Mouse (Mus musculus) right cerebral cortex, postnatal 4 days (tissue): ENCODE results near the gene Pcdh9.

Experiments
- DNase-seq: peaks from one replicate; pipeline ENCODE4 v3.0.0-alpha.2; 2022

The Pcdh9 gene

DNA sequence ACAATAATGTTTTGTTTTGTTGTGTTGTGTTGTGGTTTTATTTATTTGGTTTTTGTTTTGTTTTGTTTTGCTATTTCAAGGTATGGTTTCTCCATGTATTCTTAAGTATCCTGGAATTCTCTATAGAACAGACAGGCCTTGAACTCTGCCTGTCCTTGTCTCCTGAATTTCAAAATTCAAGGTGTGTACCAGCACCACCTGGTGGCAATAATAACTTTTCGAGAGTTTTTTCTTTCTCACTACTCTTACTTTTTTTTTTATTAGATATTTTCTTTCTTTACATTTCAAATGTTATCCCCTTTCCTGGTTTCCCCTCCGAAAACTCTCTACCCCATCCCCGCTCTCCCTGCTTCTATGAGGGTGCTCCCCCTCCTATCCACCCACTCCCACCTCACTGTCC lies 536.3 kb downstream of the Pcdh9 start:
- no peak for DNase-seq

DNA sequence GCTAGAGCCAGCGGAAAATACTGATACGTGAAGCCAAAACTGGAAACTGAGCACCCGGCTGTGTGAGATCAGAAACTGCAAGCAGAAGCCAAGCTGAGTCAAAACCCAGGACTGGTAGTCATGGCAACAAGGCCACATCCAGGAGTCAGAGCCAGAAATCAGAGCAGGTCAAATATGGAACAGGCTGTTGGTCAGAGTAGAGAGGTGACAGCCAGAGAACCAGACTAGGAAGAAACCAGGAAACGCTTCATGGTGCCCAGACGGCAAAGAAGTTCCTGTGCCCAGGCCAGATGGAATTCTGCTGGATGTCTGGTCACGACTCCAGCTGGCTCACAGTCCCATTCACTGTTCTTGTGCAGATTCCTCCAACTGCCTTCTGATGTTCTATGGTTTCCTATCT lies 539.6 kb downstream of the Pcdh9 start:
- peak; percentile 12 for DNase-seq

DNA sequence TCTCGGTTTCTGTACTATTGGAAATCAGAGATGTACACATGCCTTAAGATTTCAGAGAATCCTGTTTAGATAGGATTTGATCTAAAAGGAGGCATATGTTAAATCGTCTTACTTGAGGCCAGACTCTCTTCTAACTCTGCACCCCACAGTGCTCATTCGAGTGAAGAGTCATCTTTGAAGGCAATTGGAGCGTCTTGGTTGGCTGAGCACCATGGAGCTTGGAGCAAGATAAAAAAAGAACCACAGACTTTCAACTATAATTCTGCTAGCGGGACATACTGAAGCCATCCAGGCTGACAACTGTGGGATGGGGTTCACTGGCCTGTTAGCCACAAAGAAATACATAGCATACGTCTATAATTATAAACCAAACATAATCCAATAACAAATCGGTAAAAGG lies 541.3 kb downstream of the Pcdh9 start:
- no peak for DNase-seq

DNA sequence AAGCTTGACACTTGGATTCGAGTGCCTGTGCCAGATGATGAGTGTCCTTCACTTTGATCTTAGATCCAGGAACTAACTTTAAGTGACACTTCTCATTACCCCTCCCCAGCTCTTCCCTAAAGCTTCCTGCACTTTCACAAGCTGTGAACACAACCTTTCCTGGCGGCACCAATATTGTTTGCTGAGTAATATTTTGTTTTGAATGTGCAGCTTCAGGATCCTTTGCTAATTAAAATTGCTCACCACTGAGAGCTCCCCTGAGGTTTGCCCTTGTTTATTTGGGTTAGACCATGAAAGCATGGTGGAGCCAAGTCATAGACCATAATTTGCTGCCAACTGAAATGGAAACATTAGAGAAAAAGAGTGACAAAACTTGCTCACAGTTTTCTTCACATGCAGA lies 543.4 kb downstream of the Pcdh9 start:
- no peak for DNase-seq

DNA sequence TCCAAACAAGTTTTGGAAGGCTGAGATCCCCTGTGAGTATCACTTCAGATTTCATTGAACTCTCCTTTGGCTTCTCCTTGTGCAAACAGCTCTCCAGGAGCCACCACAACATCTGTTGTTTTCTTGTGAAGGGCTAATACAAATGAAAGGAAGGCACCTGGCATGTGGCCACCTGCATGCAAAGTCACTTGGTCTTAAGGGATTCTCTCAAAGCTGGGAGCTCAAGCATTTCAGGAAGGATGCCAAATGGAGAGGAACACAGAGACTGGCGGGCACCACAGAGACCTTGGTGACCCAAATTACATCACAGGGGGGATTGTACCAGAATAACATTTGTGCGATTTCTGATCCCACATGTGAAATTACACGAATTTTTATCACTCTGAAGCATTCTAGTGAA lies 547.7 kb downstream of the Pcdh9 start:
- no peak for DNase-seq

DNA sequence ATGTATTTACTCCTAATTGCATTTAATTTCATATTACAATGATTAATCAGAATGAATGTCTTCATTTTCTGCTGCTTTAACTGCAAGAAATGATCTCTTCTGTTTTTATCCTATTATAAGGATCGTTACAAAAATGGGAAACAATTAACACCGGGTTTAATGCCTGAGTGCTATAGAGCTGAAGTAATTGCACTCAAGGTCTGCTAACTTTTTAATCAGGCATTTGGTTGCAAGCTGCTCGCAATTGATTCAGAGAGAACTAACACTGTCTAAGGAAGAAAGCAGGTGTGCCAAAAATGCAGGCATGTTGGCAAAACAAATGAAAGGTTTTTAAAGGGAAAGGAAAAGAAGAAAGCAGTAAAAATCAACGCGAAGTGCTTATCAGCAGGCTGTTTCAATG lies 549.1 kb downstream of the Pcdh9 start:
- no peak for DNase-seq

DNA sequence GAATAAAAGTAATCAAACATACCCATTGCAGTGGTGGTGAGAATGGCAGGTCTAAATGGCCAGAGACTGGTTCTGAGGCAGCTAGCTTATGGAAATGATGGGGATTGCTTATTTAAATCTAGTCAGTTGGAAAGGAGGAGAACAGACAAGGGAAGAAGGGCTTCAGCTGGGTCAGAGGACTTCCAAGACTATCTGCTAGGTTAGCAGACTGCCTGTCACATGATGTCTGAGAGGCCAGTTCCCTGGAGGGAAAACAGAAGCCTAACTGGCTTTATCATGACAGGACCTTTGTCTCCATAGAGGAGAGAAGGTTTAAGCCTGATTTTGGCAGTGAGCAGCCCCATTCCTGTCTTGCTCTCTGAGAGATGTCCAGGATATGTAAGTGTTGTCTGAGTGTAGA lies 561.2 kb downstream of the Pcdh9 start:
- no peak for DNase-seq

DNA sequence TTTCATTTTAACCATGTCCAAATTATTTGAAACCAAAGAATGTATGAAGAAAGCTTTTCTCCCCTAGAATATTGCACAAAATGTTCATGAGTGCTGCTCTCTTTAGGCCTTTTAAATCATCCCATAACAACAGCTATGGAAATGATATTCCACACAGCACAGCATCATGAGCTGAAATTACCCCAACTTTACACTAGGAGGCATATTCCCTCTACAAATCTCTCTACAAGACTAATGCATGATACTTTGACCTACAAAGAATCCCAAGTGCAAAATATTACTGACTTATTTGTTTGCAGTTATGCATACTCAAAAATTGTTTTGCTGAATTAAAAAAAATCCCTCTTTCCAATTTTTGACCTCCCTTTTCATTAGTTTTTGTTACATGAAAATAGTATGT lies 573.1 kb downstream of the Pcdh9 start:
- DNase-seq = no peak

DNA sequence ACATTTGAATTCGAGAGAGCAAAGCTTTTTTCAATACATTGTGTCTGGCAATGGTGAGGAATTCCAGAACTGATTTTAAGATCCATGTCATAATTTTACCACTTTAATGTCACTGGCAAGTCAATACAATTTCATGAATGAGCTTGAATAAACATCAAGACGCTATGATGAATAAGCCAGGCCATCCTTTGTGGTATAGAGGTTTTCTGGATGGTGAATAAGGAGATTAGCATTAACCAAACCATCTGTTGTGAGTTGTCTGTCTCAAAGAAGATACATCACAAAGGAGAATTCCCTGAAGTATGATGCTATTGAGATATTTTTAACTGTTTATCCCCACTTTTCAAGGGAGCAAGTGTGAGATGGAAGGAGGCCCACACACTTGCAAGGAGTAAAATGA lies 602.1 kb downstream of the Pcdh9 start:
- DNase-seq = no peak

DNA sequence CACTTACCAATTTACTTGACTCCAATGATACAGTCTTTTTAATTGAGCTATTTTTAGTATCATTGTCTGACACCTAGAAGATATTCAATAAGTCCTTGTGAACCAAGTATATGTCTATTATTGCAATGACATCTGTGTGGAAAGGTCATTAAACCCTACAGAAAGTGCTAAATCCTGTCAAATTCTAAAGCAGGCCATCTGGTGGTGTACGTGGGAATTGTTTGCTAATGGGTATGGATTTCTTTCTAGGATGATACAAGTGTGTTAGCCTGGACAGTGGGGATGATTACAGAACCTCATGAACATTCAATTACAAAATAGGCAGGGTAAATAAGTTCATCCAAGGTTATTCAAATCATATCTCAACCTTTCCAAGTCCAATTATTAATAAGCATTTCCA lies 602.8 kb downstream of the Pcdh9 start:
- no peak for DNase-seq

DNA sequence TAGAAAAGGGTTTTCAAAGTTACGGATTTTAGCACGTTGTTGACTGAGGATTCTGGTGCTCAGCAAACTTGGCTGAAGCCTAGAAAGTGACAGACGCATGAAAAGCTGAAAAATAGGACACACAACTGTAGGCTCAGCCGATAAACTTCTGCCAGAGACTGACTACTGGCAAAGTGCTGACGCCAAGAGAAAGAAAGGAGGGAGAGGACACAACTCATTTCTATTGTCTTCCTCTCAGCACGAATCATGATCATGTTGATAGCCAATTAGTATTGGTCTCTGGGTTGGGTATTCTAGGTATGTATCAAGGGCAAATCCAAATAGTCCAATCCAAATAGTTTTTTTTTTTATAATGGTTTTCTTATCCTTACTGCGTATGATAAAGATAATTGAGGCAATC lies 605.3 kb downstream of the Pcdh9 start:
- no peak for DNase-seq

DNA sequence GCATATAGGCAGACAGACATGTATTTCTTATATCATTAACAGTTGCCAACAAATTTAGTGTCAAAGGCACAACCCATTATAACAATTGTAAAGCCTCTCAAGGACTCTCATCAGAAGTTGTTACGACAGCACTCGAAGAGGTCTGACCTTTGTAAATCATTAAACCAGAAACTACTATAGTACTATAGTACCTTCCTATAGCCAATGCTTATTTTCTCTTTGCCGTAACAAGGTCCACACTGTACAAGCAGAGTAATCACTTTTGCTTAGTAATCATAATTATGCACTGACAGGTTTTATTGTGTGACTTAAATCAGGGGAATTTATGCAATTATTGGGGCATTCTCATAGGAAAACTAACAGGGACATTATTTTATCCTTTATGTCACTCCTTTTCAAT lies 606.5 kb downstream of the Pcdh9 start:
- DNase-seq = no peak

DNA sequence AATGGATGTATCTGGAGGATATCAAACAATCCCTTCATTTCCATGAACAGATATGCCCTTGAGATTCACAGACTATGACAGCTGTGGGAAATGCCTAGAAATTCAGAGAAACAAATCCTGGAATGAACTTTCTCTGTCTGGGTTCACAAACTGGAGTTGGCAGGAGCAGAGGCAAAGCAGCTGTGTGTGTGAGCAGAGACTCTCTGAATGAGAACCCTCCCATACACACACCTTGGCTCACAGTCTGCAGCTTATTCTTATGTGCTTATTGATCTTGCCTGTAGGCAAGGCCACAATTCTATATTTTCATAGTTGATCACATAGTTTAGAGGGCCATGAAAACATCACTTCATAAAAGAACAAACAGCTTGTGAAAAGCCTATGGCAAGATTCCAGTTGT lies 614.8 kb downstream of the Pcdh9 start:
- DNase-seq = no peak

DNA sequence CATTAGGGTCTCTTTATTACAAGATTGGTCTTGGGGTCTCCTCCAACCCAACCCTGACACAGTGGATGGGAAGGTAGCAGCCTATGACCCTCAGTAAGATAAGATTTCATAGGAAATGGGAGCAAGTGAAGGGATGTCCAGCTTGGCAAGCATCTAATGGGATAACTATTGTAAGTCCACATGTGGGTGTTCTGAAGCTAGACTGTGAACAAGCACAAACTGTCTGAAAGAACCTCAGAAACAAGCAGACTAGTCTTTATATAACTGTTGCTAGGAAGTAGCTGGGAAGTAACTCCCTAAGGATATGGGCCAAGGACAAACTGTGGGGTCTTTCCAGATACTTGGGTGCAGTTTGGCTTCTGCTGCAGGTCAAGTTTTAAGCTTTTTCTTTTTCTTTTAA lies 615.7 kb downstream of the Pcdh9 start:
- no peak for DNase-seq

DNA sequence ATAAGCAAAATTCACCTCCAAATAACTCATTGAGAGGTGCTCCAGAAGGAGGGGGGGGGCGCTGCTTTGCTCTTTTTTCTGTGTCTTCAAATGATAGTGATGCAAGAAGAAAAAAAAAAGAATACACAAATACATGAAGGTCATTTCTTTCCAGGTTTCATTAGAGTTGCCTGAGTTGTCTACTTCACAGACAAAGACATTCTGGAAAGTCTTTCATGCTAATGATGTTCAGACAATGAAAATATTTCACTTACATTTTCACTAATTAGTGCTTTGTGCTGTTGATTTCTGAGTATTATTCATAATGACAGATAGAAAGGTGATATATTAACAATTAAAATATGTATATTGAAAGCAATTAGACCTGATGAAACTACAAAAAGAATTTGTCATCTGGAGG lies 637.1 kb downstream of the Pcdh9 start:
- no peak for DNase-seq

DNA sequence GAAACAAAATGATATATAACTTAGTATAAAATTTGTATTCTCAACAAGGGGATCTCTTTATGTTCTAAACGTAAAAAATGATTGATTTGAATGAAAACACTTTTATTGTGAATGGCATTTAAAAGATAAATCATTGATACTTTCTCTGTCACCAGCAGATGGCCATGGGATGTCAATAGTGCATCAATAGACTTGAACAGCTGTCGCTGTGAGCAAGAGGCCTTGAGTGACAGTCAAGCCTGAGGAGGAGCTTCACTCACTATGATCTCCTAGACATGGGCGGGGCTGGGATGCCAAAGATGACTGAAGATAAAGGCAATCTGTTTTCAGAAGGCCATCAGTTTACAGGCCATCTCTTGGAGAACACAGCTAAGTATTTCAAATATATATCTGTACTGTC lies 650.2 kb downstream of the Pcdh9 start:
- DNase-seq = no peak

DNA sequence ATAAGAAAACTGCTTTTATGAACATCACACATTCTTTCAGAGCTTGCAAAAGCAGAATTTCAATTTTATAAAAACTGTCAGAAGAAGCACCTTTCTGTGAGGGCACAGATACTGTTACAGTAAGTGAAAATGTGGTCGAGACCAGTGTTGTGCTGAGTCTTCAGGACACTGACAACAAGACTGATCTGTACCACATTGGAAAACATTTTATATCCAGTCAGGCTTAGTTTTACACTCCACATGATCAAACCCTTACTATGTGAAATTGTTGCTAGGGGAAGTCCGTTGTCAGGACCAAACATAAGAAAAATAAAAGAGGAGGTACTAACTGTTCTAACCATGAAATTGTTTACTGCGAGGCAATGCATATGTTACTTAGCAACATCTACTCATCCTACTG lies 656.1 kb downstream of the Pcdh9 start:
- DNase-seq = no peak

DNA sequence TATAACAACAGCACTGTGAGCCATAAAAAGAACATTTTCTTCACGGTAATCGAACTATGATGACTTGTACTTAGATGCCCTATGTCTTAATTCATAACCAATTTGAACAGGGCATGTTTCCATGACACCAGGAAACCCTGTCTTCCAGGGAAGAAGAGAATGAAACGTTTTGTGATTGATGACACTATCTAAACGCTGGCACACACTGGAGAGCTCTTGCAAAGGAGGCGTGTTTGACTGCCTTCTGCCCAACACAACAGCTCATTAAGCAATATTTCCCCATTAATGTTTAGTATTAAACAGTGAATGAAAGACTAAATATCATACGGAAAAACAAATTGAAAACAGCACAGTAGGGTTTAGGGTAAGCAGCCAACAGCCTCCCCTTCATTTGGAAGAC lies 656.9 kb downstream of the Pcdh9 start:
- DNase-seq = no peak

DNA sequence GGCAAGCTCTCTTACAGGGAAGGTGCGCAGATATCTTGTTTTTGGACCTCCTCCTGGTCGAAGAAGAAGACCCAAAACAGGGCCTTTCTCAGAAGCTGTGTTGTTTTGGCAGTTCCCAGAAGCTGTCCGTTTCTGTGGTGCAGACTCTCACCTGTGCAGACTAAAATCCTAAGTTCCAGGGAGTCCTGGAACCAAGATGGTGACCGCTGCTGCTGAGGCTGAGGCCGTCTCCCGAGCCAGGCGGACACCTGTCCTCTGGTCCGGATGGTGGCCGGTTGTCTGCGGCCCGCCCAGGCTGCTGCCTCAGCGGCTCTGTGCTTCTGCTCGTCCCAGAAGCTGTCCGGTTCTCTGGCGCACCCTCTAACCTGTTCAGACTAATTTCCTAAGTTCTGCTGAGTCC lies 675.6 kb downstream of the Pcdh9 start:
- DNase-seq = peak; percentile 63

DNA sequence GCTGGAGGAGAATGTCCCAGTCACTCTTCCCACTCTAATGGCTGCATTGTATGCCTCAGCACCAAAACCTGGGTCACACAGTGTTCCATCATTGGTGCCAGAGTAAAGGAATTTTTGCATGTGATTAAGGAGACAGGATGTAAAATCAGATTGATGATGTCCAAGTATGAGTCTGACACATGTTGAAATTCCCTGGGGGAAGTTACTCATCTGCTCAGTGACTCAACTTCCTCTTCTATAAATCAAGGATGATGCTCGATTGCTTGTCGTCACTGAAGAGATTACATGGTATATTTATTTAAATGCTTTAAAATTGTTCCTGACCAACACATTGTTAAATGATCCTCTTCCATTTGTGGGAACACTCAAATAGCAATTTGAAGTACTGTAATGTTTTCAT lies 690.7 kb downstream of the Pcdh9 start:
- DNase-seq = no peak

DNA sequence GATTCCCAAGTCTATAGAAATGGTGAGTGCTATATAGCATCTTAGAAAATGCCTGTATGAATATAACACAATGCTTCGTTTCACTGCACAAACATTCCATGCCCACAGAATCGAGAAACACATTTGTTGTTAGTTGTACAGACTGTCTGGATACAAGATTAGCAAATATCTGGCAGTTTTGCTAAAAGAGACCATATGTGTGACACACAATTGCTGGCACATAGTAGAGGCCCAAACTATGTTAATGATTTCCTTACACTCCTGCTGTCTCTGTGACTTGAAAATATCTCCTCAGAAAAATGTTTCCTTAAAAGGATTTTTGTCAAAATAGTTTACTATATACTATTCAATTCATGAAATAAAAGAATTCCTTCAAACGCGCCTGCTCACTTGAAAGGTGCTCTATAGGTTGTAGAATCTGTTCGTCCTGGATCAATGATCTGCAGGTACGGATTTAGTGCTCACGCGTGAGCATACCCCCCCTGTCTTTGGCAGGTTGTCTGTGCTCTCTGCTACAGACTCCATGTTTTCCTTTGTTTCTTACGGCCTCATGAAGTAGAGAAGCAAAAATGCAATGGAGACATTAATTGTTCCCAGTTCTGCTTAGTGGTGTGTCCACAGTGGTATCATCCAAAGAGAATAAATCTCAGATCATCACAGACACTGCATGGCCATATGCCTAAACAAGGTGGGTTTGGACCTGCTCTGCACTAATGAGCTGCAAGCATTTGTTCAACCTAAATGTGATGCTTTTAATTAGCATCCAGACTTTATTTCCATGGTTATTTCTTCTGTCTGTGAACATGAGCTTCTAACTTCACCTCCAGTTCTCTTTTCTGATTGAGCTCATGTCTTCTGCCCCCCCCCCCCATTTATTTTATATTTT lies 707.6 kb downstream of the Pcdh9 start:
- DNase-seq = no peak

DNA sequence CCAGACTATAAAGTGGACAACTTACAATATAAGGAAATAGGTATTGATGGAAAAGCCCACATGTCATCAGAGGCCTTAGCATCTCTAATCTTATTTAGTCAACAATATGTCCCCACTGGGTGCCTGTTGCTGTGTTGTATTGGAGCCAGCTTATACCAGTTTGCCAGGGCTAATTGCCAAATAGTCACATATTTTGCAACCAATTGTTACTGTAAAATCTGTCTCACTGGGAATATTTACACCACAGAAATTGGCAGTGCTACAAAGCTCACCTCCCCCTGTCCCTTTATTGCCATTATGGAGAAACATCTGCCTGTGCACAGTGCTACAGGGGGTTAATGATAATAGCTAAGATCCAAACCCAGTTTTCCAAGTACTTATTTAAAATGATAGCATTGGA lies 721.3 kb downstream of the Pcdh9 start:
- DNase-seq = no peak

DNA sequence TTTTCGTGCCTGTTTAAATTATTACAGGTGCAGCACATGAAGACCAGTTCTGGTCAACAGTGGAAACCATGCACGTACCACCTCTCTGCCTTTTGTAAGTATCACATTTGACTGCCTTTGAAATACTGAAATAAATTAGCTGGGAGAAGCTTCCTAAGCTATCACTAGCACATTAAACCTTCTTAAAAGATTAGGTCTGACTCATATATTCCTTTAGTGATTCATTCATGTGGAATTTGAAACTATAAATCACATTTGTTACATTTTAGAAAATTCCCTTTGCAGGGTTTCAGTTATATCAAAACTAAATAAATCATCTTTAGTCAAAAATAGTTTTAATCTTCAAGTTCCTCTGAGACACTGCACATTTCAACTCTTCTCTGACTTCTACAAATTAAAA lies 722.1 kb downstream of the Pcdh9 start:
- DNase-seq = no peak

DNA sequence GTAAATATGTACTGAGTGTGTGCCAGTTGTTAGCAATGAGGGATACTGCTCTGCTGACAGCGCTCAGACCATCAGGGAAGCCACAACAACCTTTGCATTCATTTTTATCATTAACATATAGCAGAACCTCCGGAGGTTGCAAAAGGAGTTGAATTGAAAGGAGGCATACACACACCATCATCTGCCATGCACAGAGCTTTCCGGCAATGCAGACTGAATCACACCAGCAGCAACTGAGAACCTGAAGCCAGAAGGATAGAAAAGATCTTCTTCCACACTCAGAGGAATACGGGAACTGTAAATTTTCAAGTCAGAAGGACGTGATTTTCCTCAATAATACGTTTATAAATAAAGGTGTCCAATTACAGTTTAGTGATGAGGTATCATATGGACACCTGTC lies 747.1 kb downstream of the Pcdh9 start:
- DNase-seq = no peak

DNA sequence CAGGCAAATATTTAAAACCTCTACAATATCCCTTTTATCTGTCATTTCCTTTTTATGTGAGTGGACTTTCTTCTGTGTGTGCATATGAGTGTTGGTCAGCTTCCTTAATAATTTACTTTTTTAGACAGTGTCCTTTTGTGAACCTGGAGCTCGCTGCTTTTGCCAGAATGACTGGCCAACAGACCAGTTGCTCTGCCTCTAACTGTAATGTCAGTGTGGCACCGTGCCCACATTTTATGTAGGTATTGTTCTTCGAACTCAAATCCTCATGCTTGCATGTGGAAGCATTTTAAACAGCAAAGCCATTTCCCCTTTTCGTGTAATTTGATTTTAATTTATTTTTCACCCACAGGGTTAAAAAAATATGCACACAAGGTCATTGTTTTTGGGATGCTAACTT lies 748.4 kb downstream of the Pcdh9 start:
- DNase-seq = no peak
